Mouse (Mus musculus): ENCODE results near the gene Syt6. TPM values are rescaled to one million over a fixed set of nuclear protein-coding genes. Genes with fewer than 3 reads are reported as not detected.
"Not testable (repeated sequence)": the region's sequence is repeated elsewhere in the genome, so short reads cannot be mapped to it uniquely, and the experiment has no call there.

Syt6 gene
- polyA plus RNA-seq, 1 experiment from 2014 or later, result 10.8 TPM

DNA sequence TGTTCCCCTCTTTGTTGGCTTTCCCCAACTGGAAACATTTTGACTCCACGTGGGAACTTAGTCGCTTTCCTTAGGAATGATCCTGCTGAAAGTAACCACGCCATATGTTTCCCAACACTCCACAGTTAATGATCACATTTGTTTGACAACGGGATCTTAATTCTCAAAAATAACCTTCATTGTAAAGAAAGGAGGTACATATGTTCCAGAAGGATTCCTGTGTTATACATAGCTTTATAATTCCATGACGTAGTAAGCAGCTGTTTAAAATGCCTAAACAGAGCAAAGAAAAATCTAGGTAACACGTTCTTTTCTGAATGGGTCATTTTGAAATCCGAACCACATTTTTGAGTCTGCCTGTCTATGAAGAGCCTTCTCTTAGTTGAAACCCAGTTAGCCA is 58.1 kb downstream of the Syt6 start:
- WGBS, result 89% methylated on average over 7 of the region's 7 CpGs
- Histone ChIP-seq H3K4me1 (ENCODE audit: control insufficient read depth, insufficient read depth, low read depth, low read length) (no peaks in the 10 kb centered on the region; the same call in 1 of the 2 replicates), H3K9ac (ENCODE audit: low read depth, low read length) (no peak overlapping the region), H3K36me3 (ENCODE audit: control insufficient read depth, insufficient read depth, low read length) (no peaks in the 10 kb centered on the region), H3K4me2 (ENCODE audit: low read length) (no peak overlapping the region), H3K9me3 (ENCODE audit: control insufficient read depth, low read length) (no peaks in the 10 kb centered on the region), H3K27me3 (replicated peaks; ENCODE audit: control insufficient read depth, insufficient read depth, low read length) (no peaks in the 10 kb centered on the region), H3K4me3 (ENCODE audit: low read length) (no peak overlapping the region), H3K27ac (ENCODE audit: low read depth, low read length) (no peak overlapping the region)
- no peak for ATAC-seq

DNA sequence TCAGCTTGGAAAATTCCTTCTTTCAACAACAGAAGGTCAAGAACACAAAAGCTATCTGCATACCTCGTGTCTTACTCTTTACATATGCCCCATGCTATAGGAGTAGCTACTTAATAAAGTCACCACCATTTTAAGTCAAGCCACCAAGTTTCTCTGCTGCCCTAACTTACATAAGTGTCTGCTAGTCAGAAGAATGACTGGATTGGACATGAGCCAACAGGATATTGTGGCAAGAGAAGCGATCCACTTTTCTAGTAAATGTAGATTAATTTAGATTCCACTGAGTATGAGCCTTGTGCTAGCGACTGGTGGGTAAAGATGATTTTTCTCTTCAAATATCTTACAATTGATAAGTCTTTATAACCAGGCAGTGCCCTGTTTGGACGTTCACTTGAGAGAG is 58.8 kb downstream of the Syt6 start:
- Histone ChIP-seq H3K9me3 (ENCODE audit: control insufficient read depth, low read length) (no peaks in the 10 kb centered on the region), H3K27me3 (replicated peaks; ENCODE audit: control insufficient read depth, insufficient read depth, low read length) (no peaks in the 10 kb centered on the region), H3K36me3 (ENCODE audit: control insufficient read depth, insufficient read depth, low read length) (no peaks in the 10 kb centered on the region), H3K4me3 (ENCODE audit: low read length) (no peak overlapping the region), H3K4me1 (ENCODE audit: control insufficient read depth, insufficient read depth, low read depth, low read length) (no peaks in the 10 kb centered on the region; the same call in 1 of the 2 replicates), H3K9ac (ENCODE audit: low read depth, low read length) (no peak overlapping the region), H3K27ac (ENCODE audit: low read depth, low read length) (no peak overlapping the region), H3K4me2 (ENCODE audit: low read length) (no peak overlapping the region)
- 78% methylated on average over 4 of the region's 4 CpGs for WGBS
- no peak for ATAC-seq

DNA sequence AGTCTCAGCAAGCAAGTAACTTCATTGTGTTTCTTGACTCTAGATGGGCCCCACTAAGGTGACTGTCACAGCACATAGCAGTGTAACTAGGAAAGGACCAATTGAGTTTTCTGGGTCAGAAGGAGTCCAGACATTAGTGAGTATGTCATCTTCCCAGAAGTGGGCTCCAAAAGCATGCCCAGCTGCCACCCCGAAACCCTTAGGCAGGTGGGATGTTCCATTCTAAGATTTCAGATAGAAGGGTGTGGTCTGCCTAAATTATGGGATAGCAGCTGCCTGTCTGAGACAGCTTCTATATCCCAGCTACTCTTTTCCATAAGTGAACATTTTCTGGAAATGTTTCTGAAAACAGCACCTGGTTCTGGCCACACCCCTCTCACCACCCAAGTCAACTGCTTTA is 59.2 kb downstream of the Syt6 start:
- Histone ChIP-seq H3K4me1 (ENCODE audit: control insufficient read depth, insufficient read depth, low read depth, low read length) (no peaks in the 10 kb centered on the region; the same call in 1 of the 2 replicates), H3K27me3 (replicated peaks; ENCODE audit: control insufficient read depth, insufficient read depth, low read length) (no peaks in the 10 kb centered on the region), H3K36me3 (ENCODE audit: control insufficient read depth, insufficient read depth, low read length) (no peaks in the 10 kb centered on the region), H3K9me3 (ENCODE audit: control insufficient read depth, low read length) (no peaks in the 10 kb centered on the region), H3K4me3 (ENCODE audit: low read length) (no peak overlapping the region), H3K27ac (ENCODE audit: low read depth, low read length) (no peak overlapping the region), H3K9ac (ENCODE audit: low read depth, low read length) (no peak overlapping the region), H3K4me2 (ENCODE audit: low read length) (no peak overlapping the region)
- WGBS, result 93% methylated on average over 1 of the region's 1 CpGs
- ATAC-seq, result no peak

DNA sequence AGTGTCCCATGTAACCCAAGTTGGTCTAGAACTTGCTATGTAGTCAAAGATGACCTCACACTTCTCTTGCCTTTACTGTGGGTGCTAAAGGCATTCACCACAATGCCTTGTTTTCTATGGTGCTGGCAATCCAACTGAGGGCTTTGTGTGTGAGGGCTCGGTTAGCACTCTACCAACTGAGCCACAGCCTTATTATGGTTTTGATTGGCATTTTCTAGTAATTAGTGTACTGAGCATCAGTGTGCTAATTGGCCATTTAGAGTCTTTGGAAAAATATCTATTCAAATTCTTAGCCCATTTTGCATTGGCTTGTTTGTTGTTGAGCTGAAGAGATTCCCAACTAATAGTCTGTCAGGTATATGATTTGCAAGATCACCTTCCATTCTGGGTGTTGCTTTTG is 62.6 kb downstream of the Syt6 start:
- H3K4me3 ChIP-seq (ENCODE audit: low read length), result no peak overlapping the region
- no peaks in the 10 kb centered on the region for H3K27me3 ChIP-seq (replicated peaks; ENCODE audit: control insufficient read depth, insufficient read depth, low read length)
- H3K36me3 ChIP-seq (ENCODE audit: control insufficient read depth, insufficient read depth, low read length), result no peaks in the 10 kb centered on the region
- WGBS, result 62% methylated on average over 1 of the region's 1 CpGs
- no peak overlapping the region for H3K9ac ChIP-seq (ENCODE audit: low read depth, low read length)
- no peaks in the 10 kb centered on the region for H3K9me3 ChIP-seq (ENCODE audit: control insufficient read depth, low read length)
- H3K27ac ChIP-seq (ENCODE audit: low read depth, low read length), result no peak overlapping the region
- ATAC-seq, result no peak
- H3K4me2 ChIP-seq (ENCODE audit: low read length), result no peak overlapping the region
- no peaks in the 10 kb centered on the region for H3K4me1 ChIP-seq (ENCODE audit: control insufficient read depth, insufficient read depth, low read depth, low read length)

DNA sequence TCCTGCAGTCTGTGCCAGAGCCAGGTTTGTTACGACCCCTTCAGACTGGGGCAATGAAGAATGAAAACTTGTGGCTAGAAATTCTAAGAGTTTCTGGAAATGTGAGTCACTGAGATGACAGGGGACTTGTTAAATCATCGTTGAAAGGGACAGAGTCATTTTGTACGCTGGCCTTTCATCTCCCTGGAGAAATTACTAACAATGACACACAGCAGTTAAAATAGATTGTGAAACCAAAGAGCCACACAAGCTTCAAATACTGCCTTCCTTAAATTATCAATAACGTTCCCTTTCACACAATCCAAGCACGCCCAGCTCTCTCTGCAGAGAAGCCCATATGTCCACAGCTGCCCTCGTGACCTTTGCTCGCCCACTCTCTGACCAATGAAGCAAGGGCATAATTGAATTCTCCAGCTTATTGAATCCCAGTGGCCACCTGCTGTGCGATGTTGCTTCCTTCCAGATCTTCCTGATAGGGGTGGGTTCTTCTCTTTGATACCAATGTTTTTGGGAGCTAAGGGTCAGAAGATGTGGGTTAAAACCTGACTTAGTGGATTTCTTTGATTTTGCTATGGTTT is 65.3 kb downstream of the Syt6 start:
- Histone ChIP-seq H3K9ac (ENCODE audit: low read depth, low read length) (no peak overlapping the region), H3K4me1 (ENCODE audit: control insufficient read depth, insufficient read depth, low read depth, low read length) (no peaks in the 10 kb centered on the region), H3K9me3 (ENCODE audit: control insufficient read depth, low read length) (no peaks in the 10 kb centered on the region), H3K27ac (ENCODE audit: low read depth, low read length) (no peak overlapping the region), H3K4me3 (ENCODE audit: low read length) (no peak overlapping the region), H3K36me3 (ENCODE audit: control insufficient read depth, insufficient read depth, low read length) (no peaks in the 10 kb centered on the region), H3K4me2 (ENCODE audit: low read length) (no peak overlapping the region), H3K27me3 (replicated peaks; ENCODE audit: control insufficient read depth, insufficient read depth, low read length) (no peaks in the 10 kb centered on the region)
- WGBS, result 24% methylated on average over 8 of the region's 8 CpGs
- ATAC-seq, result no peak

DNA sequence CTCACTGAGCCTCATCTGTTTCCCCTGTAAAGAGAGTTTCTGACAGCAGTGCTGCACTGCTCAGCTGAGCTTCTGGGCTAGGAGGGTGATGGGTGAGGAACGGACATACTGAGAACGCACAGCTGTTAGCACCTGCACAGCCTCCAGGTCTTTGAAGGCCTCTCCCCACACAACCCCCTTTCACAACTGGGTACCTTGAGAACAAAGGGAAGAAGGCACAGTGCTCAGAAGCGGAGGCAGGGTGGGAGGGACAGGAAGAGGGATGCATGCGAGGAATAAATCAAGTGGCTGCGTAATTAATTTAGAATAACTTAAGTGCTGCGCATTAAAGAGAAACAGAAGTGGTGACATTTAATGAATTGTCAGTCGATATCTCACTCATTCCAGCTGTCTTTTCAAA is 66.3 kb downstream of the Syt6 start:
- Histone ChIP-seq H3K9me3 (ENCODE audit: control insufficient read depth, low read length) (no peaks in the 10 kb centered on the region), H3K27ac (ENCODE audit: low read depth, low read length) (no peak overlapping the region), H3K4me2 (ENCODE audit: low read length) (no peak overlapping the region), H3K9ac (ENCODE audit: low read depth, low read length) (no peak overlapping the region), H3K36me3 (ENCODE audit: control insufficient read depth, insufficient read depth, low read length) (no peaks in the 10 kb centered on the region), H3K4me3 (ENCODE audit: low read length) (no peak overlapping the region), H3K27me3 (replicated peaks; ENCODE audit: control insufficient read depth, insufficient read depth, low read length) (no peaks in the 10 kb centered on the region), H3K4me1 (ENCODE audit: control insufficient read depth, insufficient read depth, low read depth, low read length) (no peaks in the 10 kb centered on the region)
- ATAC-seq, result no peak
- 45% methylated on average over 7 of the region's 7 CpGs for WGBS

DNA sequence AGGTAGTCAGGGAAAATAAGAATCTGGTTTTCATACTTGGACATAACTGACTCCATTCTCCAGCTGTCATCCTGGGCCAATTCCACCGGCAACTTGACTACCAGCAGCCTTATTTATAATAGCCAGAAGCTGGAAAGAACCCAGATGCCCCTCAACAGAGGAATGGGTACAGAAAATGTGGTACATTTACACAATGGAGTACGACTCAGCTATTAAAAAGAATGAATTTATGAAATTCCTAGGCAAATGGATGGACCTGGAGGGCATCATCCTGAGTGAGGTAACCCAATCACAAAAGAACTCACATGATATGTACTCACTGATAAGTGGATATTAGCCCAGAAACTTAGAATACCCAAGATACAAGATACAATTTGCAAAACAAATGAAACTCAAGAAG is 70.9 kb downstream of the Syt6 start, which contains the start of gene Atg4a-ps:
Gene Atg4a-ps, minus strand, starts transcription at position 101 of the 400 bp plus-strand sequence.
- not testable (repeated sequence) for H3K9ac ChIP-seq (ENCODE audit: low read depth, low read length); ATAC-seq; H3K27me3 ChIP-seq (replicated peaks; ENCODE audit: control insufficient read depth, insufficient read depth, low read length); H3K4me2 ChIP-seq (ENCODE audit: low read length); H3K27ac ChIP-seq (ENCODE audit: low read depth, low read length); H3K4me1 ChIP-seq (ENCODE audit: control insufficient read depth, insufficient read depth, low read depth, low read length); H3K4me3 ChIP-seq (ENCODE audit: low read length); H3K36me3 ChIP-seq (ENCODE audit: control insufficient read depth, insufficient read depth, low read length); H3K9me3 ChIP-seq (ENCODE audit: control insufficient read depth, low read length)
- 82% methylated on average over 2 of the region's 2 CpGs for WGBS

DNA sequence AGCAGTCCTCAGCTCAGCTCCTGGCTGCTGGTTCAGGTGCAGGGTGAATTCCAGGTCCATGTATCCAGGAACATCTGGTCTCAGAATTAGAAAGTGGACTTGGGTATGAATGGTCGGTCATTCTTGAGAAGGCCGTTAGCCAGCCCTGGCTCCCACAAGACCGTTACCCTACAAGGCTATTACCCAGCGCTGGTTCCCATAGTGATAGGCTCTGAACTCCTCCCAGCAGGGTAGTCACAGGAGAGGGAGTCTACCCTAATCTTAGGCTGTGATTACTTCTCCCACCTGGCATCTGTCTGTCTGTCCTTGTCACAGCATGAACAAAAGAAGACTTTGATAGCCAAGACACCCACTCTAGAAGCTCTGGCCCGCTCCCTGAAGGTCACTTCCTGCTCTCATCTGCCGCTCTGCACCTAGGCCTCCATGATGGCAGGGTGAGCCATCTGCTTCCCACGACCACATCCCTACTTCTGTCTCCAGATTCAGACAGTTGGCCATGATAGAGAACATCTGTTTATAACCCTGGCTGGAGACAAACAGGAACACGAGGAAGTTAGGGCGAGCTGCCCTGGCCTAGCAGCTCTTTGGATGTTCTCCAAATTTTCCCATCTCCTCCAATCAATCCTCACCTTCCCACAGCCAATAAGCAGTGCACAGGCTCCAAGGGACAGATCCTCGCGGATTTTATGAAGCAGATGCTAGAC is 72.3 kb downstream of the Syt6 start:
- H3K9ac ChIP-seq (ENCODE audit: low read depth, low read length), result no peak overlapping the region

DNA sequence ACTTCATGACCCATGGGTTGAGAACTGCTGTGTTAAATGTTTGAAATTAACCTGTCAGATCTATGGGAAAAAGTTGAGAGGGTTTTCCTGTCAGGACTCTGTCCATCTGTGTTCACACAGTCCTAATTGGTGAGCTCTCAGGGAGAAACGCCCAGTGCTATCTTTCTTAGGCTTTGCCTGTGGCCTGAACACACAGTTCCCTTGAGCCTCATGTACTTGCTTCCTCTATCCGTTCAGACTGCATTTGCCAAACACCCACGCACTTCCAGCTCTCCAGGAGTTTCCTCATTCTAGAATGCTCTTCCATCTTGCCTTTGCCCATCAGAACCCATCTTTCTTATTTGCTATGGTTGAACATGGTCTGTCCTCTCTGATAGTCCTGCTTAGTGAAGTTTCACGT is 73.5 kb downstream of the Syt6 start:
- 89% methylated on average over 4 of the region's 4 CpGs for WGBS
- no peak for ATAC-seq
- H3K9me3 ChIP-seq (ENCODE audit: control insufficient read depth, low read length), result no peaks in the 10 kb centered on the region

More for the DNA sequence above, 72.3 kb downstream of the Syt6 start:
- H3K9me3 ChIP-seq (ENCODE audit: control insufficient read depth, low read length), result no peaks in the 10 kb centered on the region
- WGBS, result 80% methylated on average over 11 of the region's 11 CpGs
- no peak overlapping the region for H3K27ac ChIP-seq (ENCODE audit: low read depth, low read length)
- H3K36me3 ChIP-seq (ENCODE audit: control insufficient read depth, insufficient read depth, low read length), result no peaks in the 10 kb centered on the region
- no peaks in the 10 kb centered on the region for H3K4me1 ChIP-seq (ENCODE audit: control insufficient read depth, insufficient read depth, low read depth, low read length)
- no peak for ATAC-seq
- no peaks in the 10 kb centered on the region for H3K27me3 ChIP-seq (replicated peaks; ENCODE audit: control insufficient read depth, insufficient read depth, low read length)
- H3K4me3 ChIP-seq (ENCODE audit: low read length), result no peak overlapping the region
- H3K4me2 ChIP-seq (ENCODE audit: low read length), result no peak overlapping the region

More for the DNA sequence above, 73.5 kb downstream of the Syt6 start:
- Histone ChIP-seq H3K36me3 (ENCODE audit: control insufficient read depth, insufficient read depth, low read length) (no peaks in the 10 kb centered on the region), H3K27ac (ENCODE audit: low read depth, low read length) (no peak overlapping the region), H3K9ac (ENCODE audit: low read depth, low read length) (no peak overlapping the region), H3K4me3 (ENCODE audit: low read length) (no peak overlapping the region), H3K4me2 (ENCODE audit: low read length) (no peak overlapping the region), H3K27me3 (replicated peaks; ENCODE audit: control insufficient read depth, insufficient read depth, low read length) (no peaks in the 10 kb centered on the region), H3K4me1 (ENCODE audit: control insufficient read depth, insufficient read depth, low read depth, low read length) (no peaks in the 10 kb centered on the region)
